Mouse (Mus musculus): Measurements from ENCODE around the gene Gm20854. TPM values are rescaled to one million over a fixed set of nuclear protein-coding genes. Genes with fewer than 3 reads are reported as not detected.

Gene Gm20854
- not detected in 2 replicates for polyA plus RNA-seq (2012; rRNA removed)

DNA sequence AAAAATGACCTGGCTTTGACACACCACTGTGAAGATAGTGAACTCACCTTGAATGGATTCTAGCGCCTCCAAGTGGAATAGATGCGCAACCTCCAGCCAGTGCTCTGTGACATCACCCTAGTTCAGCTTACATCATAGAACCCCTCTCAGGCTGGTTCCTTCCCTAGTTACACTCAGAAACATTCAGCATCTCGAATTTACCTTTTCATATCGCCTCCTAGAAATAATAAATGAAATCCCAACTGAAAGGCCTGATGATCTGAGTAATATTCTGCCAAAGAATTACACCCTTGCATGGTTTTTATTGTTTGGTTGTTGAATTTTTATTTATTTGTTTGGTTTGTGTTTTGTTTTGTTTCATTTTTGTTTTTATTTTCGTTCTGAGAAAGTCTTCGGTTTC, at the start of gene Gm20854:
Gm20854 (minus strand) TSS at position 101 of the 400 bp plus-strand sequence.

Measured in stomach, adult 2 months (tissue).